Mouse (Mus musculus) B cell, adult (primary cell): Measurements from ENCODE around the gene Hacd3. TPM values are rescaled to one million over a fixed set of nuclear protein-coding genes. Genes with fewer than 3 reads are reported as not detected.

Source experiments
- total RNA-seq: library from RNA; stranded (reverse); gene quantifications from 4 replicates; pipeline ENCODE4 v1.2.4, GENCODE M21; 2023; ENCODE audit not compliant: inconsistent age

Gene Hacd3
- total RNA-seq, result 19.8 to 23.2 TPM (median 20.2 TPM) in 4 replicates

DNA sequence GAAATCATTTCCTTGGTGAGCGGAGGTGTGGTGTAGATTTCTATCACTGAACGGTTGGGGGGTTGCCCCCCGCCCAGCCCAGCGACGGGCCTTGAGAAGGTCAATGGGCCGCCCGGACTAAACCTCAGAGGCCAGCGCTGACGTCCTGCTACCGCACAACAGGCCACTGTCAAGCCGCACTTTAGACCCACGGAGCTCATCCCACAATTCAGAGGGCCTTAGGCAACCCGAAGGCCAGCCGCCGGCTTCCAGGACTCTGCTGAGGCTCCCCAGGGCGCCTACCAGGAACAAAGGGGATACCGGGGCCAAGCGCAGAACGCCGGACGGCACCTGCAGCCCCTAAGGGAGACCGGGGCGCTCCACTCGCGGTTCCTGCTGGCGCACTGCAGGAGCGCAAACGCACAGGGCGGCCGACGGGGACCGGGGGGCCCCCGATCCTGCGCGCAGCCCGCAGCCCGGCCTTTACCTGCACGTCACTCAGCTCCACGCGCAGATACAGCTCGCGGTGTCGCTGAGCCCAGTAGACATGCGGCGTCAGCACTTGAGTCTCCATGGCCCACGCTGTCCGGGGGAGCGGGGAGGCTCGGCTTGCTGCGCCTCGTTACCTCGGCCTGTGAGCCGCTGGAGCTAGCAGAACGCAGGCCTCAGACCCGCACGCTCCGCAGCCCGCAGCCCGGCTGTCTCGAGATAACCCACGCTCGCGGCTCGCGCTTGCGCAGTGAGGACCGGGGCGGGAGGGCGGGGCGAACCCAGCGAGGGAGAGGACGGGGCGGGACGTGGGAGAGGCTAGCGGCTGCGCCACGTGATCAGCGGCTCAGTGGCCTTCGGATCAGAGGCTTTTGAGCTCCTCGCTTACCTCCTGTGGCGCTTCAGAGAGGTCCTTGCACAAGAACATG, at the start of gene Hacd3:
TSS of gene Hacd3 (minus strand) at position 703 of the 896 bp plus-strand sequence.

DNA sequence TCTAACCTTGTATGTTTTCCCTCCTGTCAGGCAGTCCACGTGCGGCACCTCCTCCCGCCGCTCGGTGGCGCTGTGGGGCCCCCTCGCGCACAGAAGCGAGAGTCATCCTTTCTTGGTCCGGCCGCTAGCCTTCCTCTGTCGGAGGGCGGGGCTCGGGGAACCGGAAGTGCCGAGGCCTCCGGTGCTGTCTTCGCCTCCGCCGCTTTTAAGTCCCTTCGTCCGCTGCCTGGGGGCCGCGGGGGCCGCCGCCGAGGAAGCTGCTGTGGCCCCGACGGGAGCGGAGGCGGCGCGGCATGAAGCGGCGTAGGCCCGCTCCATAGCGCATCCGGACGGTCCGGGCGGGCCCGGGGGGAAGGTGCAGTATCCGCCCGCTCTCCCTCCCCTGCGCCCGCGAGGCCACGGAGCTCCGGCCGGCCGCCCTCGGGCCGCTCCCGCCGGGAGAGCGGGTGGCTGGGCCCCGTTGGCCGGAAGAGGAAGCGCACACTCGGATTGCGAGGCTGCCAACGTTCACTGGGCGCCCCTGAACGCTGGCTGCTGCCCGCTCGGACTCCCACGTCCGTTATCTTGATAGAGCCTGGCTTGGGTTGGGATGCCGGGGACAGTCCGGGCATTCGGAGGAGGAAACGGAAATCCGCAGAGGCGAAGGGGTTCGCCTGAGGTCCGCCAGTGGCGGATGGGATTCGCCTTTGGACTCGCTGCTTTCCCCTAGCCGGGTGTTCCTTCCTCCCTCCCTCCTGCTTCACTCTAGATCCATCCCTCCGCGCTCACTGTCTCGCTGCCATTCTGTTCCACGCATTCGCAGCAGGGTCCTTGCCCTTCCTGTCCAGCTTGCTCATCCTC, 11.0 kb upstream of the Hacd3 start, which contains the start of gene Dpp8:
TSS of gene Dpp8 (plus strand) at position 146 of the 840 bp plus-strand sequence.

DNA sequence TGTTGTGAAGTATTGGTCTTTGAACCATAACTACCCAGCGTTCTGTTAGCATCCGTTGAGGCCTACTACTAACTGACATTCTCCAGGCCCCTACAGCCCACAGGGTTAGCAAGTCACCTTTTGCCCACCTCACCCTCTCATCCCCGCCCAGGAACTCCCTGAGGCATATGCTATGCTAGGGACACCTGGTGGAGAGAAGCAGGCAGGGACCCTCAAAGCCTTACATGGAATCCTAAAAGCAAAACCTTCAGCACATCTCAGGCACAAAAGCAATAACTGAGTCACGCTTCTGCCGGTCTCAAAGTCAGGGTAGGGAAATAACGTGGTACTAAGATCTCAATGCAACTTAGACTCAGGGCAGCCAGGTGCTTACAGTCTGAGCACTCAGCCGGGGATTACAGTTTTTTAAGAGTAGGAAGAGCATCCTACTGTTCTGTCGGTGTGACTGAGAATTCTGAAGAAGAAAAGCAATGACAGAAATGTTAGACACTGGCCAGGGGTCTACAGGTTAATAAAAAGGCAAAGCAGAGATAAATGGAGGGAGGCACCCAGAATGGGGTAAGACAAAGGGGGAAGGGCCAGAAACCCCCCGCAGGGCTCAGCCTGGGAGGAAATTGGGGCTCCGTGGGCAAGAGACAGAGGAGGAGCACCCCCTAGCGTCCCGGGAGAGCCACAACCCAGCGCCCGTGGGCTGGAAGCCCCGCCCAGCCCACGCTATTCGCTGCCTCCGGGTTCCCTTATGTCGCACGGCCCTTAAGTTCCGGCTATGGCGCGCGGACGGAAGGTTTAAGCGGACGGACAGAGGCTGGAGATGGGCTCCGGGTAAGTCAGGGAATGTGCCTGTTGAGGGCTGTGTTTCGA, 61.1 kb downstream of the Hacd3 start, which contains the start of gene Ints14:
TSS of gene Ints14 (plus strand) at position 789 of the 861 bp plus-strand sequence.

DNA sequence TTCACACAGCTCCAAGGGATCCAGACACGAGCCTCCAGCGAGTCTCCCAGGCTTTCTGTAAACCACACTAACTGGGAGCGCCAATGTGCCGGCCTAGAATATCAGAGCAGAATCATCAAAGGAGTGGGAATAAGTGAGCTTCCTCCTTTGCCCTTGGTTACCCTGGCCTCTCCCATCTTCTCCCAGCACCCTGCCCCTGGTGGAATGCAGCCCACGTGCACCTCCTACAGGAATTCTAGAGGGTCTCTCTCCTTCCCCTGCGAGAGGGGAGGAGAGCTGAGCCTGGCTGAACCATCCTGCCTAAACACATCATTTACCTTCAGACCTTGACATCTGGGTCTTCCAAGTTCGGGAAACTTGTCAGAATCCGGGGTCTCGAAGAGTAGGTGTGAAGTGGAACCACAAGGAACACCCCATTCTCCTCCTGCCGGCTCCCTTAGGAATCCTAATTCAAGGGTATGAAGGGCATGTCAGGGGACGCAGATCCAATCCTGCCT, 70.3 kb downstream of the Hacd3 start, which contains the start of gene Slc24a1:
TSS of gene Slc24a1 (minus strand) at position 447 of the 497 bp plus-strand sequence.

Other genes with a start within 250 kb of the Hacd3 start
- gene Dennd4a, start 210.4 kb downstream of the Hacd3 start, total RNA-seq, result 209 to 252 TPM (median 231 TPM) in 4 replicates
- gene Slc24a1, start 70.1 kb downstream of the Hacd3 start, total RNA-seq, result not detected in 4 replicates
- gene Ints14, start 60.8 kb downstream of the Hacd3 start, total RNA-seq, result 27.1 to 37.6 TPM (median 32.7 TPM) in 4 replicates
- gene Dpp8, start 10.7 kb upstream of the Hacd3 start, total RNA-seq, result 84.4 to 90.4 TPM (median 86.0 TPM) in 4 replicates
- gene Igdcc4, start 79.8 kb upstream of the Hacd3 start, total RNA-seq, result 0.21 to 0.27 TPM (median 0.22 TPM) in 4 replicates
- not detected in 4 replicates for gene Igdcc3, start 119.5 kb upstream of the Hacd3 start, total RNA-seq
- gene Parp16, start 173.7 kb upstream of the Hacd3 start, total RNA-seq, result 3.7 to 6.5 TPM (median 4.3 TPM) in 4 replicates
- not detected in 4 replicates for gene Cilp, start 243.5 kb upstream of the Hacd3 start, total RNA-seq